Mouse (Mus musculus): ENCODE data around the gene Igsf8.

GRCm38 (mm10) chr1:172318424-172319035, 57.1 kb downstream of the Igsf8 start:
- TF ChIP-seq CTCF (IDR thresholded peaks at IDR 0.05; ENCODE audit: low read depth, low read length) (no peak), GATA1 (IDR thresholded peaks at IDR 0.05; ENCODE audit: borderline replicate concordance, low read length) (no peak), POLR2AphosphoS5 (IDR thresholded peaks at IDR 0.05; ENCODE audit: insufficient replicate concordance, low read depth, low read length) (no peak)

Data from G1E (cell line).